Mouse (Mus musculus): ENCODE results near the gene 4930452B06Rik. TPM values are rescaled to one million over a fixed set of nuclear protein-coding genes. Genes with fewer than 3 reads are reported as not detected.

4930452B06Rik gene
- polyA plus RNA-seq, 1 experiment from 2014 or later, result 12.4 TPM

DNA sequence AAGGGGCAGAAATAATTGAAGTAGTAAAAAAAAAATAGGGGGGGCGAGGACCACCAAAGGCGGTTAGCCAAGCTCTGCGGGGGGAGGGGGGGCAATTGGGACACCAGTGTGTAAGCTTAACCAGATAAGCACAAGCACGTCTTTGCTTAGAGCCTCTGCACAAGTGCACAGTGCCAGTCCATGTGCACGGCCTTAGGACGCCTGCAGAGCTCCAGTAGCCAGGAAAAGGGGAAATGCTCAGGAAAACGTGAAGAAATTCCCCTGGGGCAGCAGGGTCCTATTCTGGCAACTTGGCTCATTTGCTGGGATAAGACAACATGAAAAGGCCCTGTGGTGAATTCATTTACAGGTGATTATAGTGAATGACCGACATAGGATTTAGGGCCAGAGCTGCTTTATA is 188.7 kb downstream of the 4930452B06Rik start:
- Histone ChIP-seq H3K9me3 (replicated peaks) (no peaks in the 10 kb centered on the region; the same call in 1 of the 2 replicates), H3K36me3 (no peaks in the 10 kb centered on the region), H3K4me2 (replicated peaks) (no peak overlapping the region), H3K4me1 (no peaks in the 10 kb centered on the region; the same call in 1 of the 2 replicates), H3K27ac (replicated peaks) (no peak overlapping the region), H3K9ac (no peak overlapping the region), H3K4me3 (replicated peaks) (no peak overlapping the region), H3K27me3 (no peaks in the 10 kb centered on the region)
- WGBS, result 69% methylated on average over 8 of the region's 8 CpGs
- no peak for ATAC-seq (ENCODE audit: insufficient number of reproducible peaks, low FRiP score, low TSS enrichment, low read depth)

- Histone ChIP-seq H3K4me2 (replicated peaks) (no peak overlapping the region), H3K27me3 (no peaks in the 10 kb centered on the region), H3K36me3 (no peaks in the 10 kb centered on the region), H3K9me3 (replicated peaks) (no peaks in the 10 kb centered on the region; the same call in 1 of the 2 replicates), H3K9ac (no peak overlapping the region), H3K27ac (replicated peaks) (no peak overlapping the region), H3K4me3 (replicated peaks) (no peak overlapping the region), H3K4me1 (no peaks in the 10 kb centered on the region; the same call in 1 of the 2 replicates)
- 61% methylated on average over 3 of the region's 3 CpGs for WGBS
- ATAC-seq (ENCODE audit: insufficient number of reproducible peaks, low FRiP score, low TSS enrichment, low read depth), result no peak
Measured at GRCm38 (mm10) chr14:8476606-8477005, 189.4 kb downstream of the 4930452B06Rik start.

DNA sequence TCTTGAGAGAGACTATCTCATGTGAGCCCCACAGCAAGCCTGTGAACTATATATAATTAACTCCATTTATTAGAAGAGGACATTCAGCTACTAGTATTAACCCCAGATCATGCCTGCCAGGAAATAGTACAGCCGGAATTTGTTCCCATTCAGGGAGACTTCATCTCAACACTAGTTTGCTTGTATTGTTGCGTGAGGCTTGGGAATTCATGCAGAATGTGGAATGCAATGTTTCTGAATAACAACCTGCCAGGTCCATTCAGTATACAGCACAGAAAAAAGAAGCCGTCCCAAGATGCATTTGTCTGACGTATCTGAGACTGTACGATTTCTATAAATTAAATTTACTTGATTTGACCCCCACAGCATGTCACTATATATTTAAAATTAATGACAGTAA is 190.2 kb downstream of the 4930452B06Rik start:
- Histone ChIP-seq H3K4me3 (replicated peaks) (no peak overlapping the region), H3K27ac (replicated peaks) (no peak overlapping the region), H3K4me2 (replicated peaks) (no peak overlapping the region), H3K27me3 (no peaks in the 10 kb centered on the region), H3K9me3 (replicated peaks) (no peaks in the 10 kb centered on the region; the same call in 1 of the 2 replicates), H3K9ac (no peak overlapping the region), H3K36me3 (no peaks in the 10 kb centered on the region), H3K4me1 (no peaks in the 10 kb centered on the region; the same call in 1 of the 2 replicates)
- no peak for ATAC-seq (ENCODE audit: insufficient number of reproducible peaks, low FRiP score, low TSS enrichment, low read depth)
- 79% methylated on average over 5 of the region's 5 CpGs for WGBS

DNA sequence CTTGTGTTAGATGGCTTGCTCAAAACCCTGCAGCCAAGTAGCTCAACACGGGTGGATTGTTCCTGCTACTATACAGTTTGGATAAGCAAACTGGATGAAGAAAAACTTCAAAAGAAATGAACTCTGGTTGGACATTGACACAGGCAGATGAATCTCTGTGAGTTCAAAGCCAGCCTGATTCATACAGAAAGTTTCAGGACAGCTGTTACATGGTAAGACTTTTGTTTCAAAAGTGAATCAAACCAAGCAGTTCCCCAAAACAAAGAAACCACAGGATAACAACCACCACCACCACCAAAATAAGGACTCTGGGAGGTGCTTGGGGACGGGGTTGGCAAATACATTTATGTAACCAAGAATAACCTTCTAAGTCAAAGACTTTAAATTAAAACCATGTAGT is 193.2 kb downstream of the 4930452B06Rik start:
- Histone ChIP-seq H3K4me2 (replicated peaks) (no peak overlapping the region), H3K9me3 (replicated peaks) (no peaks in the 10 kb centered on the region), H3K4me1 (no peaks in the 10 kb centered on the region; the same call in 1 of the 2 replicates), H3K4me3 (replicated peaks) (no peak overlapping the region), H3K27me3 (no peaks in the 10 kb centered on the region), H3K9ac (no peak overlapping the region), H3K36me3 (no peaks in the 10 kb centered on the region), H3K27ac (replicated peaks) (no peak overlapping the region)
- no peak for ATAC-seq (ENCODE audit: insufficient number of reproducible peaks, low FRiP score, low TSS enrichment, low read depth)
- 47% methylated on average over 2 of the region's 2 CpGs for WGBS

GRCm38 (mm10) chr14:8464401-8465154 is 201.5 kb downstream of the 4930452B06Rik start:
- no peak overlapping the region for H3K27ac ChIP-seq (replicated peaks)
- H3K4me2 ChIP-seq (replicated peaks), result no peak overlapping the region
- ATAC-seq (ENCODE audit: insufficient number of reproducible peaks, low FRiP score, low TSS enrichment, low read depth), result no peak
- no peaks in the 10 kb centered on the region for H3K9me3 ChIP-seq (replicated peaks)
- H3K27me3 ChIP-seq, result 0 out of 2 replicates have a peak, but pooled peaks cover 3% of the 10 kb centered on the region
- WGBS, result 30% methylated on average over 14 of the region's 14 CpGs
- no peak overlapping the region for H3K4me3 ChIP-seq (replicated peaks)
- no peaks in the 10 kb centered on the region for H3K36me3 ChIP-seq
- H3K4me1 ChIP-seq, result peaks cover 14% of the 10 kb centered on the region; the same call in 1 of the 2 replicates
- no peak overlapping the region for H3K9ac ChIP-seq

GRCm38 (mm10) chr14:8462973-8463372 is 203.1 kb downstream of the 4930452B06Rik start:
- Histone ChIP-seq H3K4me1 (peaks cover 14% of the 10 kb centered on the region; the same call in 1 of the 2 replicates), H3K9me3 (replicated peaks) (no peaks in the 10 kb centered on the region), H3K27ac (replicated peaks) (no peak overlapping the region), H3K4me3 (replicated peaks) (no peak overlapping the region), H3K27me3 (0 out of 2 replicates have a peak, but pooled peaks cover 3% of the 10 kb centered on the region), H3K9ac (no peak overlapping the region), H3K4me2 (replicated peaks) (no peak overlapping the region), H3K36me3 (no peaks in the 10 kb centered on the region)
- no peak for ATAC-seq (ENCODE audit: insufficient number of reproducible peaks, low FRiP score, low TSS enrichment, low read depth)
- WGBS, result 55% methylated on average over 4 of the region's 4 CpGs

DNA sequence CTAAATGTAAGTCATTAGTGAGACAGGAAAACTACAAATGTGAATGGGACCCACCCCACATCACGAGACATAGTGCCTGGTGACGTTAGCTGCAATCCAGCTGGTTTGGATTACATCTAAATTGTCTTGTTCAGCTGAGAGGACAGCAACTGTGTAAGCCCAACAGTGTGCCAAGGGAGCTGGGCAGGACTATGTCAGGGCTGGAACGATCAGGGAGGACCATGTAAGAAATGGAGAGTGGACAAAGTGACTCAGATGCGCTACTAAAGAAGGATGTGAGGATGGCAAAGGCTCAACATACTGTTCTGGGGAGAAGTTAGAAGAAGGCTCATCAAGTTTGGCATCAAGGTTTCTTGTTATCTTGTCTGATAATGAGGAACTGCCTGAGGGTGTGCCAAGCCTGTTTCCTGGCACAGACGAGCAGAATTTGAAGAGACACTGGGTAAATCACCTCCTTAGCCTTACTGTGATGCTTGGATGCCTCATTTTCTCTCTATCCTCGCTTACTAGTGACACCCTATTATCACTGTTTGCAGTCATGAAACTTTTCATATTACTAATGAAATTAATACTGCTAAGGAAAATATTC is 203.6 kb downstream of the 4930452B06Rik start:
- 55% methylated on average over 6 of the region's 6 CpGs for WGBS
- H3K36me3 ChIP-seq, result no peaks in the 10 kb centered on the region
- no peaks in the 10 kb centered on the region for H3K9me3 ChIP-seq (replicated peaks)
- no peak overlapping the region for H3K4me2 ChIP-seq (replicated peaks)
- no peak overlapping the region for H3K9ac ChIP-seq
- no peak overlapping the region for H3K27ac ChIP-seq (replicated peaks)
- H3K4me1 ChIP-seq, result peaks cover 14% of the 10 kb centered on the region; the same call in 1 of the 2 replicates
- H3K27me3 ChIP-seq, result 0 out of 2 replicates have a peak, but pooled peaks cover 3% of the 10 kb centered on the region
- no peak overlapping the region for H3K4me3 ChIP-seq (replicated peaks)
- no peak for ATAC-seq (ENCODE audit: insufficient number of reproducible peaks, low FRiP score, low TSS enrichment, low read depth)

- no peak for ATAC-seq (ENCODE audit: insufficient number of reproducible peaks, low FRiP score, low TSS enrichment, low read depth)
- WGBS, result 37% methylated on average over 19 of the region's 19 CpGs
Measured at GRCm38 (mm10) chr14:8460226-8461129, 205.6 kb downstream of the 4930452B06Rik start.

DNA sequence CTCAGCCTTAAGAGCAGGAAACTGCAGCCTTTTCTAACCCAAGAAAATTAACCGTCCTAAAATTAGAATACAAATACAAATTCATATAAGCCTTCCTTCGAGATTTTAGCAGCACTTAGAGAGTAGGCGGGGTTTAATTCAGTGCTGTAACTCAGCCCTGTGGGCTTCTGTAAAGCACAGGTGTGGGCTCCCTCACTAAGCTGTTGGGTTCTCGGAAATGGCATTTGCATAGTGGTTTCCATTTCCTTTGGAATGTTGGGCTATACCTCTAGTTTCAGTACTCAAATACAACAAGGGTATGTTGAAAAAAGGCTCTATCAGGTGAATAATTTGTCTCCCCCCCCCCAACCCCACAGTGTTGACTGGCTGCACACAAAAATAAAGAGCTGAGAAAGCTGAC is 206.3 kb downstream of the 4930452B06Rik start:
- ATAC-seq (ENCODE audit: insufficient number of reproducible peaks, low FRiP score, low TSS enrichment, low read depth), result no peak
- Histone ChIP-seq H3K9ac (no peak overlapping the region), H3K27ac (replicated peaks) (no peak overlapping the region), H3K27me3 (0 out of 2 replicates have a peak, but pooled peaks cover 3% of the 10 kb centered on the region), H3K9me3 (replicated peaks) (no peaks in the 10 kb centered on the region), H3K36me3 (no peaks in the 10 kb centered on the region), H3K4me2 (replicated peaks) (no peak overlapping the region), H3K4me3 (replicated peaks) (no peak overlapping the region), H3K4me1 (peaks cover 8% of the 10 kb centered on the region; the same call in 1 of the 2 replicates)
- 54% methylated on average over 4 of the region's 4 CpGs for WGBS

More at GRCm38 (mm10) chr14:8460226-8461129, 205.6 kb downstream of the 4930452B06Rik start:
- Histone ChIP-seq H3K4me3 (replicated peaks) (no peak overlapping the region), H3K27ac (replicated peaks) (no peak overlapping the region), H3K36me3 (no peaks in the 10 kb centered on the region), H3K9ac (no peak overlapping the region), H3K27me3 (0 out of 2 replicates have a peak, but pooled peaks cover 3% of the 10 kb centered on the region), H3K4me1 (peaks cover 14% of the 10 kb centered on the region; the same call in 1 of the 2 replicates), H3K4me2 (replicated peaks) (no peak overlapping the region), H3K9me3 (replicated peaks) (no peaks in the 10 kb centered on the region)

DNA sequence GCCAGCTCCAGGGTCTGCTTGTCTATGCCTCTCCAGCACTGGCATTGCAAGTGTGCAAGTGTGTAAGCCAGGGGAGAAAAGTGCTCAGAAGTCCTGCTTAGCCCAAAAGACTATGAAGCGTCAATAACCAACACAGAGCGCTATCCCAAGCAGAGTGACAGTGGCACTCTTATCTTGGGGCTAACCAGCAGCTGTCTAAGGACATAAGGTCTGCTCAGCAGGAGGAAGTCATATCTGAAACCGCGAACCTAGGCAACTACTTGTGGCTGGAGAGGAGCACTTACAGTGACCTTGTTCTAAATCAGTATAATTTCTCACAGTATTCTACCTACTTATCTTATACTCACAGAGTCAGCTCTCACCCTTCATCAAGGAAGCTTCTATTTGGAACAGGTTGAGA is 214.9 kb downstream of the 4930452B06Rik start:
- H3K4me3 ChIP-seq (replicated peaks), result no peak overlapping the region
- no peaks in the 10 kb centered on the region for H3K9me3 ChIP-seq (replicated peaks)
- ATAC-seq (ENCODE audit: insufficient number of reproducible peaks, low FRiP score, low TSS enrichment, low read depth), result no peak
- H3K9ac ChIP-seq, result no peak overlapping the region
- no peaks in the 10 kb centered on the region for H3K4me1 ChIP-seq
- H3K36me3 ChIP-seq, result no peaks in the 10 kb centered on the region
- no peak overlapping the region for H3K27ac ChIP-seq (replicated peaks)
- H3K27me3 ChIP-seq, result no peaks in the 10 kb centered on the region
- 89% methylated on average over 4 of the region's 4 CpGs for WGBS
- H3K4me2 ChIP-seq (replicated peaks), result no peak overlapping the region

DNA sequence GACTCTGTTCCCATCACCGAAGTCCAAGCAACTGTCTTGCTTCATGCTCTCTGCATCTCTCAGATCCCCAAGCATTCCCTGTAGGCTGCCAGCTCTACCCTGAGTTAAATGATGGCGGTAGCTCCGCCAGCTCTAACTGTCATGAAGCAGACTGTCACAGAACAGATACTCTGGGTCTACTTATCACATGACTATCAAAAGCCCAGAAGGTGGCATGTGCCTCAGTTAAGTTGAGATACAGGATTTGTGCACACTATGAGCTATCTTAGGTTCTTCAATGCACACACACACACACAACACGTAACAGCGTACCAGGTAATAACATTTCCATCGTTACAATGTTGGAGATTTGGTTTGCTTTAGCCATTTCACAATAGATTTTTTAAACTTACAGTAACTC is 215.7 kb downstream of the 4930452B06Rik start:
- no peak overlapping the region for H3K4me3 ChIP-seq (replicated peaks)
- H3K9me3 ChIP-seq (replicated peaks), result no peaks in the 10 kb centered on the region
- H3K4me2 ChIP-seq (replicated peaks), result no peak overlapping the region
- WGBS, result 95% methylated on average over 6 of the region's 6 CpGs
- H3K4me1 ChIP-seq, result no peaks in the 10 kb centered on the region
- H3K27me3 ChIP-seq, result no peaks in the 10 kb centered on the region
- H3K27ac ChIP-seq (replicated peaks), result no peak overlapping the region
- no peak overlapping the region for H3K9ac ChIP-seq
- ATAC-seq (ENCODE audit: insufficient number of reproducible peaks, low FRiP score, low TSS enrichment, low read depth), result no peak
- H3K36me3 ChIP-seq, result no peaks in the 10 kb centered on the region
